Mouse (Mus musculus): ENCODE data around the gene Ampd2. TPM values are rescaled to one million over a fixed set of nuclear protein-coding genes. Genes with fewer than 3 reads are reported as not detected.

Ampd2 gene
- polyA plus RNA-seq, 1 experiment = 135 TPM

DNA sequence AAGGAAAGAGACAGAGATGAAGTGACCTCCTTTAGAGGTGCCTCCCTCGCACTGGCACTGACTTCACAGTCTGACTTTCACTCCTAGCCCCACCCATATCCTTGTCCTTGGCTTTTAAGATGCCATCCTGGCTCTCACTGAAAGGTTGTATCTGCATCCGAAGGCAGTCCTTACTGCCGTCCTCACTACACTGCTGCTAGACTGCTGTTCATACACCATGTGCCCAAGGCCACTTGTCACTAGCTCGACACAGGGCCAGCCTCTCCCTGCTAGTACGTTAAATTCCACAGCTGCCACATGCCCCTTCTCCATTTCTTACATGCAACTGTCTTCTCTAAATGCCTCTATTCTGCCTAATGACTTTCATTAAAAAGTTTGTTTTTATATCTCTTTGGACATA, 24.9 kb upstream of the Ampd2 start:
- H3K27ac ChIP-seq (ENCODE audit: insufficient read depth, low read length) = no peak overlapping the region
- no peak for TF ChIP-seq CTCF (IDR thresholded peaks at IDR 0.05; ENCODE audit: borderline replicate concordance, insufficient read depth, low read depth, low read length)
- TF ChIP-seq POLR2A (IDR thresholded peaks at IDR 0.05; ENCODE audit: borderline replicate concordance, insufficient read depth, low read length) = no peak
- no peak overlapping the region for H3K4me3 ChIP-seq (replicated peaks; ENCODE audit: insufficient read depth, low read depth, low read length)
- H3K27me3 ChIP-seq (ENCODE audit: control insufficient read depth, insufficient read depth, low read length) = no peaks in the 10 kb centered on the region
- 86% methylated on average over 5 of the region's 5 CpGs for WGBS
- no peak for DNase-seq
- H3K4me1 ChIP-seq (ENCODE audit: control insufficient read depth, insufficient read depth, low read length) = no peaks in the 10 kb centered on the region

DNA sequence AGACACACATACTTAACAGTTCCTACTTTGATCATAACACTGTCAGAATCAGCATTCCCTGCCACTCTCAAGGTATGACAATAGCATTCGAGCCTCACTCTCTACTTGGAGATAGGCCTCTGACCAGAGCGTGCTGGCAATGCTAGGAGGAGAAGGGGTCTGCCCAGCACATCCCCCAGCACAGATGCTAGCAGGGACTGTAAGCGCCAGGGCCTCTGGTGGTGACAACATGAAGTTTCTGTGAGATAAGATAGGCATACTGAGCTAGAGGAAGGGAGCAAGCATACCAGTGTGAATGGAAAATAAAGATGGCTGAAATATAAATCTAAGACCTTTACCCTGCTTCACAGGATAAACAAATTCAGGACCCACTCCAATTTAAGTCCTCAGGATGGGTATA, 18.8 kb upstream of the Ampd2 start:
- no peak overlapping the region for H3K4me3 ChIP-seq (replicated peaks; ENCODE audit: insufficient read depth, low read depth, low read length)
- 78% methylated on average over 3 of the region's 3 CpGs for WGBS
- no peak for TF ChIP-seq POLR2A (IDR thresholded peaks at IDR 0.05; ENCODE audit: borderline replicate concordance, insufficient read depth, low read length)
- no peak for TF ChIP-seq CTCF (IDR thresholded peaks at IDR 0.05; ENCODE audit: borderline replicate concordance, insufficient read depth, low read depth, low read length)
- H3K4me1 ChIP-seq (ENCODE audit: control insufficient read depth, insufficient read depth, low read length) = no peaks in the 10 kb centered on the region
- DNase-seq = no peak
- H3K27me3 ChIP-seq (ENCODE audit: control insufficient read depth, insufficient read depth, low read length) = no peaks in the 10 kb centered on the region
- H3K27ac ChIP-seq (ENCODE audit: insufficient read depth, low read length) = no peak overlapping the region

DNA sequence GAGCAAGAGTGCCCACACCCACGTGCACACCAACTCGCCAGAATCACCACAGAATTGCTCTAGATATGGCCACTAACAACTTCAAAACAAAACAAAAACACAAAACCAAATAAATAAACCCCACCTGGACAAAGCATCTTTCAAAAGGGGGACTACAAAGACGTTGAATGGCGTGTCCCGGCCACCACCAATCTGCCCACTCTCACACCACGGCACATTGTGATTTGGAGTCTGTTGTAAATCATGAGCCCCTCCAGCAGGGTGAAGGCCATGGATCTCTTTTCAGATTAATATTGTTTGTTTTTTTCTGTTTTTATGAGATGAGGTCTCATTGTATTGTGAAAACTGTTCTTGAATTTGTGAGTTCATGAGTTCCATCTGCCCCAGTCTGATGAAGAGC, 15.6 kb upstream of the Ampd2 start:
- no peaks in the 10 kb centered on the region for H3K4me1 ChIP-seq (ENCODE audit: control insufficient read depth, insufficient read depth, low read length)
- no peak for TF ChIP-seq POLR2A (IDR thresholded peaks at IDR 0.05; ENCODE audit: borderline replicate concordance, insufficient read depth, low read length)
- TF ChIP-seq CTCF (IDR thresholded peaks at IDR 0.05; ENCODE audit: borderline replicate concordance, insufficient read depth, low read depth, low read length) = no peak
- H3K27ac ChIP-seq (ENCODE audit: insufficient read depth, low read length) = no peak overlapping the region
- no peak overlapping the region for H3K4me3 ChIP-seq (replicated peaks; ENCODE audit: insufficient read depth, low read depth, low read length)
- no peak for DNase-seq
- H3K27me3 ChIP-seq (ENCODE audit: control insufficient read depth, insufficient read depth, low read length) = no peaks in the 10 kb centered on the region
- 81% methylated on average over 6 of the region's 6 CpGs for WGBS

GRCm38 (mm10) chr3:108101594-108101993, 15.1 kb upstream of the Ampd2 start:
- Histone ChIP-seq H3K27ac (ENCODE audit: insufficient read depth, low read length) (no peak overlapping the region), H3K4me3 (replicated peaks; ENCODE audit: insufficient read depth, low read depth, low read length) (no peak overlapping the region), H3K27me3 (ENCODE audit: control insufficient read depth, insufficient read depth, low read length) (no peaks in the 10 kb centered on the region), H3K4me1 (ENCODE audit: control insufficient read depth, insufficient read depth, low read length) (no peaks in the 10 kb centered on the region)
- no peak for DNase-seq
- WGBS = 31% methylated on average over 3 of the region's 3 CpGs
- TF ChIP-seq CTCF (IDR thresholded peaks at IDR 0.05; ENCODE audit: borderline replicate concordance, insufficient read depth, low read depth, low read length) (no peak), POLR2A (IDR thresholded peaks at IDR 0.05; ENCODE audit: borderline replicate concordance, insufficient read depth, low read length) (no peak)

- Histone ChIP-seq H3K27me3 (ENCODE audit: control insufficient read depth, insufficient read depth, low read length) (no peaks in the 10 kb centered on the region), H3K27ac (ENCODE audit: insufficient read depth, low read length) (no peak overlapping the region), H3K4me1 (ENCODE audit: control insufficient read depth, insufficient read depth, low read length) (no peaks in the 10 kb centered on the region), H3K4me3 (replicated peaks; ENCODE audit: insufficient read depth, low read depth, low read length) (no peak overlapping the region)
- 85% methylated on average over 6 of the region's 6 CpGs for WGBS
- no peak for DNase-seq
- TF ChIP-seq CTCF (IDR thresholded peaks at IDR 0.05; ENCODE audit: borderline replicate concordance, insufficient read depth, low read depth, low read length) (no peak), POLR2A (IDR thresholded peaks at IDR 0.05; ENCODE audit: borderline replicate concordance, insufficient read depth, low read length) (no peak)
Measured at GRCm38 (mm10) chr3:108098316-108098715, 11.9 kb upstream of the Ampd2 start.

- H3K4me3 ChIP-seq (replicated peaks; ENCODE audit: insufficient read depth, low read depth, low read length) = no peak overlapping the region
- WGBS = 91% methylated on average over 8 of the region's 8 CpGs
- H3K27me3 ChIP-seq (ENCODE audit: control insufficient read depth, insufficient read depth, low read length) = no peaks in the 10 kb centered on the region
- TF ChIP-seq POLR2A (IDR thresholded peaks at IDR 0.05; ENCODE audit: borderline replicate concordance, insufficient read depth, low read length) (no peak), CTCF (IDR thresholded peaks at IDR 0.05; ENCODE audit: borderline replicate concordance, insufficient read depth, low read depth, low read length) (no peak)
- no peak overlapping the region for H3K27ac ChIP-seq (ENCODE audit: insufficient read depth, low read length)
- no peaks in the 10 kb centered on the region for H3K4me1 ChIP-seq (ENCODE audit: control insufficient read depth, insufficient read depth, low read length)
- DNase-seq = no peak
Measured at GRCm38 (mm10) chr3:108097656-108098055, 11.2 kb upstream of the Ampd2 start.

DNA sequence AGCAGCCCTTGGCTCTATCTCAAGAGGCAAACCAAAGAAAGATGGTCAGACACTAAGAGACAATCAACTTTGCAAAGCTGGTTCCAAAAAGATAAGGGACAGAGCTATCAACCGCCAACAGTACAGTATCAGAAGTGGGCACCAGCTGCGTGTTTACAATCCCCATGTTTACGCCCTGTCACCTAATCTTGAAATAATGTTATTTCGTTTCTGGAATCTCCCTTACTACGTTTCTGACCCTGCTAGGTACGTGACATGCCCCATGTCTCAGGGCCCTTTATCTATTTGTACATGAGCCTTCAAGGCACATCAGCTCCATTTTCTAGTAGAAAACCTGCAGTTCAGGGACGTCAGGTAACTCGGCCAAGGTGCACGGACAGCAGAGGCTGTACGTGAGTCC, 10.3 kb upstream of the Ampd2 start:
- TF ChIP-seq POLR2A (IDR thresholded peaks at IDR 0.05; ENCODE audit: borderline replicate concordance, insufficient read depth, low read length) (no peak), CTCF (IDR thresholded peaks at IDR 0.05; ENCODE audit: borderline replicate concordance, insufficient read depth, low read depth, low read length) (no peak)
- H3K27me3 ChIP-seq (ENCODE audit: control insufficient read depth, insufficient read depth, low read length) = no peaks in the 10 kb centered on the region
- no peak overlapping the region for H3K4me3 ChIP-seq (replicated peaks; ENCODE audit: insufficient read depth, low read depth, low read length)
- WGBS = 93% methylated on average over 10 of the region's 10 CpGs
- no peaks in the 10 kb centered on the region for H3K4me1 ChIP-seq (ENCODE audit: control insufficient read depth, insufficient read depth, low read length)
- no peak overlapping the region for H3K27ac ChIP-seq (ENCODE audit: insufficient read depth, low read length)
- DNase-seq = no peak

DNA sequence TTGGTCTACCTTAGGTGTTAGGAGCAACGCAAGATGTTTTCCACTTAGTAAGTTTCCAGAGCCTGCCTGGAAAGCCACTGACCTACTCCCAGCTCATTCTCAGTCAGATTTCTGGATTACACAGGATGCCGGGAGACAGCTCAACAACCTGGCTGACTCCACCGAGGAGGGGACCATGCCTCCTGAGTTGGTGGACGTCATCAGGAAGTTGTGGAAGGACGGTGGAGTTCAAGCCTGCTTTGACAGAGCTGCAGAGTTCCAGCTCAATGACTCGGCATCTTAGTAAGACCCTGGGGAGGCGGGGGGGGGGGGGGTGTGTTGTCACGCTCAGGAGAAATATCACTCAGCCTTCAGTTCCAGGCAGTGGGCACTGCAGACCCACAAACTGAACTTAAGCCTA, 9.8 kb upstream of the Ampd2 start:
- H3K4me1 ChIP-seq (ENCODE audit: control insufficient read depth, insufficient read depth, low read length) = no peaks in the 10 kb centered on the region
- no peak overlapping the region for H3K27ac ChIP-seq (ENCODE audit: insufficient read depth, low read length)
- no peak for DNase-seq
- WGBS = 54% methylated on average over 8 of the region's 8 CpGs
- no peaks in the 10 kb centered on the region for H3K27me3 ChIP-seq (ENCODE audit: control insufficient read depth, insufficient read depth, low read length)
- TF ChIP-seq POLR2A (IDR thresholded peaks at IDR 0.05; ENCODE audit: borderline replicate concordance, insufficient read depth, low read length) (no peak), CTCF (IDR thresholded peaks at IDR 0.05; ENCODE audit: borderline replicate concordance, insufficient read depth, low read depth, low read length) (no peak)
- no peak overlapping the region for H3K4me3 ChIP-seq (replicated peaks; ENCODE audit: insufficient read depth, low read depth, low read length)

Measured in cerebellum, adult 2 months (tissue).